Mouse (Mus musculus) cerebellum, postnatal 14 days (tissue): ENCODE results near the gene Igsf6.
"Not testable (repeated sequence)": the region's sequence is repeated elsewhere in the genome, so short reads cannot be mapped to it uniquely, and the experiment has no call there.

Experiments used
- DNase-seq, 2 experiments: peaks; one replicate each; pipeline ENCODE4 v3.0.0; 2021; ENCODE audit warnings: mixed read lengths in 2 of 2

The Igsf6 gene

DNA sequence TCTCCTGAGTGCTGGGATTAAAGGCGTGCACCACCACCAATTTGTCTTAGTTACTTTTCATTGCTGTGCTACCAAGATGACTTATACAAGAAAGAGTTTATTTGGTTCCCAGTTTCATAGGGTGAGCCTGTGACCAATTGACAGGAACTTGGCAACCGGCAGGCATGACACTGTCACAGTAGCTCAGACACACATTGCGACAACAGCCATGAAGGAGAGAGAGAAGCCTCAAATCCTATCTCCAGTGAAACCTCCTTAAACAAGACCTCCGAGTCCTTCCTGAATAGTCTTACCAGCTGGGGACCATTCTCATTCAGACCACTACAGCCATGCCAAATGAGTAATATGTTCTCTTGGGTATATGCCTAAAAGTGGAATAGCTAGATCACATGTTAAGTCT is 21.3 kb downstream of the Igsf6 start:
- no peak for DNase-seq

DNA sequence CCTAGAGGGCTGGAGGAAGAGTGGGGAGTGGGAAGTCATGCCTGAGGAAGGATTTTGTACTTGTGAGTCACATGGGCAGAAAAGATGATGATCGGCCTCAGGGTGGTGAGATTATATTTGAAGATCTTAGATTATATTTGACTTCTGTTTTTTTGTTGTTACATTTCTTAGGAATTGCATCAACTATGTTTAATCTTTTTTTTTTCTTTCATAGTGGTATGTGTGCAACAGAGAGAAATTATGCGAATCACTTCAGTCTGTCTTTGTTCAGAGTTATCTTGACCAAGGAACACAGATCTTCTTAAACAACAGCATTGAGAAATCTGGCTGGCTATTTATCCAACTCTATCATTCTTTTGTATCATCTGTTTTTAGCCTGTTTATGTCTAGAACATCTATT is 26.7 kb downstream of the Igsf6 start:
- DNase-seq = no peak

DNA sequence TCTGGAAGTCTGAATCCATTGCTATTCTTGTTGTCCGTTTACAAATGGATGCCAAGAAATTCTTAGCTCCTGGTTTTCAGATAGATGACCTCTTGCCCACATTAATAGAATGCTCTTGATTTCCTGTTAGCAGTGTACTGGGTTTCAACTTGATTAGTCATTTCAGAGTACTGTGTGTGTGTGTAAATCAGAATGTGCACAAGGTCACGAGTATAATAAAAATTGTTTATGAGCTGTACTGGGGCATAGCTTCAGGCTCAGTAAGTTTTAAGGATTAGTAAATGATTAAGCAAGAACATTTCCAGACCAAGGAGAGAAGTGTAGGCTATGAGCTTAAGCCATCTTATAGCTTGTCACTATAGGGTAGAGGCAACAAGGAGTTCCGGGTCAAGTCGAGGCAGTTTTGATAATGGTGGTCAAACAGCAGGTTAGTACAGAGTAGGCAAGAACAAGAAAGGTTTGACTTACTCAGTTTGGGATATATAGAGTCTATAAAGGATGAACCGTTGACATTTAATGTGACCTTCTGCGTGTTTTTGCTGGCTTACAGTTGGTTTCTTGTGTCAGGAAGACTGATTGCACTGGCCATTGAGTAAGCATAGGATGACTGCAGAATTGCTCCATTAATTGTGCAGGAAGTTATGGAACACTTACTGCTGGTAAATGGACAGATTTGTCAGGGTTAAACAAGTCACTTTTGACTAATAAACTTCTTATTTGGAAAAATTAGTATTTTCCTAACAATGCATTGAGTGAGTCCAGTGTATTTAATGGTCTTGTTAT is 28.5 kb downstream of the Igsf6 start:
- DNase-seq = no peak

DNA sequence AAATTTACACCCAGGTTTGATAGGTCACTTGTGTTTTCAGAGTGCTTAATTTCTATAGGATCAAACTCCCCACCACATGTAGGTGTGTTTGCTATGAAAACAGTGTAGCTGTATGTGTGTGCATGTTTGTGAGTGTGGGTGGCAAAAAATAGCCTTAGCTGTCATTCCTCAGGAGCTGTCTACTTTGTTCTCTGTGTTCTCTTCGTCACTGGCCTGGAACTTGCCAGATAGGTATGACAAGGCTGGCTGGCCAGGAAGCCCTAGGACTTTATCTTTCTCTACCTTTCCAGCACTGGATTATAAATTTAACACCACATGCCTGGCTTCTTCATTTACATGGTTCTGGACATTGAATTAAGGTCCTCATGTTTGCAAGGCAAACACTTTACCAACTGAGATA is 30.1 kb downstream of the Igsf6 start:
- DNase-seq = no peak

DNA sequence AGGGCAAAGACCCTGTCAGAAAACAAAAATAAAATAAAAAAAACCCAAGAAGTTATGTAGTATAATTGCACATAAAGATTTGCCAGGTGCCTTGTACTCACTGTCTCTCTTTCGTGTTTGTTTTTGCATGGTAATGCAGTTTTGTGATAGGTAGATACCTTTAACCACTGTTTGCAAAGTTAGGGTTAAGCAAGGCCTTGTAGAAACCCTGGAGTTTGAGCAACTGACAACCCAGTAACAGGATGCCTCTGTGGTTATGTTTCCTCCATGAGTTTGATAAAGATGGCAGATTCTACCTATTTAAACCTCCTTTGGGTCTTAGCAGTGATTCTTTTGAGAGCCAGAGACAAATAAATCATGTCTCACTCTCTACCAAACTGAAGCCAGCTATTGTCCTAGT is 30.9 kb downstream of the Igsf6 start:
- no peak for DNase-seq

DNA sequence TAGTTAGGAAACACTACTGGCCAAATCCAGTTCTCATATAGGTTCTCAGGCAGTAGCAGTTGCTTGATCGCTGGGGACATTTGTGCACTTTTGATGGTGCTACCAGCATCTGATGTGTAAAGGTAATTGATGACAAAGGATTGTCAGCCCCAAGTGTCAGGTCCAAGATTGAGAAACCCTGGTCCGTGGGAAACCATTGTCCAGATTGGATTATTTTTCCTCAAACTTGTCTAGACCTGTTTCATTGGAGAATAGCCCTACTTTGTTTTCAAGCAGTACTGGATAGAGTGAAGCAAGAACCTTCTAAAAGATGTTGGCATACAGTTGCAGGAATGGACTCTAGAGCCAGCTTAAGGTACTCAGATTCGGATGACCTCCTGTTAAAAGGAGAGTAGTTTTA is 31.4 kb downstream of the Igsf6 start:
- DNase-seq = no peak

DNA sequence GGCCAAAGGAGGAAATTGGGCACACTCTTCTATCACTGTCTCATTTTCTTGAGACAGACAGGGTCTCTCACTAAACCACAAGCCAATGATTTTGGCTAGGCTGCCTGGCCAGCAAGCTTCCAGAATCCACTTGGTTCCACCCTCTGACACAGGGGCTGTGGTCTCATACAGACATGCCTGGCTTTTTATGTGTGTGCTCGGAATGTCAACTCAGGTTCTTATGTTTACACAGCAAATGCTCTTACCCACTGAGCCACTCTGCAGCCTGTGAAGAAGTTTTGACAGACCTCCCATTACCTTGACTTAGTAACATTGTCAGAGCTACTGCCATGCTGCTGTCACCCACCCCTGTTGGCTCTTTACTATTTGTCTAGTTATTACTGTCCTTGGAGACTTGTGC is 32.4 kb downstream of the Igsf6 start:
- no peak for DNase-seq

DNA sequence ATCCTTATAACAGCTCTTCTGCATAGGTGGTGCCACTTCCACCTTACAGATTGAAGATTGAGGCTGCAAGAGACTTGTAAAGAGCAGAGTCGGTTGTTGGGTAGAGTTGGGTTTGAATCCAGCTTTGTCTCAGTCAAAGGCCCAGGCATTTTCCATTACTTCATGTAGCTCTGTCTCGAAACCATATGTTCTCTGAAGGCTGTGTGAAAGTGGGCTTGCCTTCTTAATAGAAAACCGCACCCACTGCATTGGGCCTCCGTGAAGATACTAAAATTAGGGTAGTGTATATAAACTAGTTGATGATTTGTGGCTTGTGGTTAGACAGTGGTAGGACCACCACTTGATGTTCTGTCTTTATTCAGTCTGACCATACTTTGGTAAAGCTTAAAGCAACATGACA is 33.8 kb downstream of the Igsf6 start:
- no peak for DNase-seq

DNA sequence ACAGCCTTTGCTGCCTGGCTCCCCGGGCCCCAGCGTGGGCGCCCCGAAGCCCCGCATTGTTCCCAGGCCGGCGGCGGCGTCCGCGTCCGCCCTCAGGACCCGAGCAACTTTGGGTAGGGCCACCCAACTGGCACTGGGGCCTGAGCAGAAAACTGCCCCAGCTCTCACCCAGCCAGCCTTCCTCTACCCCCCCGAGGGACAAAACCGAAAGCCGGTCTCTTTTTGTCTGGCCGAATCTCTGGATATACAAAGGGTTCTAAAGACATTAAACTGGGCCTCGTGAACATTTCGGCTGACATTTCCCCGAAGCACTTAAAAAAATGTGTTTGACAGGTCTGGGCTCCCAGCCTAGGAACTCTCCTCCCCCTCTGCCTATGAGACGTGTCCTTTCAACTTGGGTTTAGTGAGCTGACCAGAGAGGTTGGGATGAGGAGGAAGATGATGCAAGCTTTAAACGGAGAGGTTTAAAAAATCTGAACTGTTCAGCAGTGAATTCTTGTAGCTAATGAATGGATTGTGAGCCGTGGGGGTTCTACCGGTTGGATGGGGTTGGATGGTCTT is 39.1 kb downstream of the Igsf6 start:
- DNase-seq = peak in 1 of 2 experiments; percentile 35

DNA sequence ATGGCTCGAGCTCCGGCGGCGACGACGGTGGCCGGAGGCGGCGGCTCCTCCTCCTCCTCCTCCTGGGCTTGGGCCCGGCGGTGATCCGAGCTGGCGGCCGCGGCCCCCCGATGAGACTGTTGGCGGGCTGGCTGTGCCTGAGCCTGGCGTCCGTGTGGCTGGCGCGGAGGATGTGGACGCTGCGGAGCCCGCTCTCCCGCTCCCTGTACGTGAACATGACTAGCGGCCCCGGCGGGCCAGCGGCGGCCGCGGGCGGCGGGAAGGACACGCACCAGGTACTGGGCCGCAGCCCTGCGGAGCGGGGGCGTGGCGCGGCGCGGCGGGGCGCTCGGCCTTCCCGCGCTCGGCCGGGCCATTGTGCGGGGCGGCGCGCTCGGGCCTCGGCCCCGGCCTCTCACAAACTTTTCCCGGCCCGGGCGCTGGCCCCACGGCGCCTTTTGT is 39.7 kb downstream of the Igsf6 start:
- no peak for DNase-seq

DNA sequence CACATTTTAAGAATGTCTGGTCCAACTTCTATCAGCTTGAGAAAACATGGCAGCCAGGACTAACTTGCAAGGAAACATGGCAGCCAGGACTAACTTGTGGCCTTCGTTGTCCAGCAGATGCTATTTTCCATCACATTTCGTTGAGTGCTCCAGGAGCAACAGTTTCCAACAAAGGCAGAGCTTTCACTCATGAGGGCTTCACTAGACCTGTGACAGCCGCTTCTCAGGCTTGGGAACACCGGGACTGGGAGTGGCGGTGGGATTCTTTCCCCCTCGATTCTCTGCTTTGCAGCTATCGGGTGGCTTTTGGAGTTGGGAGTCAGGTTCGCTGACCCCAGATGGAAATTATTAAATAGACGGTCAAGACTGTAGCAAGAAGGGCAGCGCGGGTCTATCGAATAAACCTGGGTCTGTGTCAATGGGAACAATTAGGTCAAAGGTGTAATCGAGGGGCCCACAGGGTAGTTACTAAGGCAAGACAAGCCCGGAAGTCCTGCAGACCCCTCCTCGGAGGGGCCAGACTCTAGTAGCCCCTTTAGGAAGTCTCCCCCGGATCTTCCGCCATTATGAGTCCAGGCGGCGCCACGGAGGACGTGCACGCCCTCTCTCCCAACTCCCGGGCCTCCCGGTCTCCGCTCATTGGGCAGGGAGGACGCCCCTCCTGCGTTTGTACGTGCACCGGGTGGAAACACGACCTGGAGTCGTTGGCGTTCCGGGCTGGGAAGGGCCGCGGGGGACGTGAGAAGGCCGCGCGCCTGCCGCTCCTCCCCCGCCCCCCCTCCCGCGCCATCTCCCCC is 40.3 kb downstream of the Igsf6 start, which contains the start of gene Mettl9:
Mettl9 (plus strand) TSS at position 590 of the 797 bp plus-strand sequence.
- peak; percentile 98 for DNase-seq

DNA sequence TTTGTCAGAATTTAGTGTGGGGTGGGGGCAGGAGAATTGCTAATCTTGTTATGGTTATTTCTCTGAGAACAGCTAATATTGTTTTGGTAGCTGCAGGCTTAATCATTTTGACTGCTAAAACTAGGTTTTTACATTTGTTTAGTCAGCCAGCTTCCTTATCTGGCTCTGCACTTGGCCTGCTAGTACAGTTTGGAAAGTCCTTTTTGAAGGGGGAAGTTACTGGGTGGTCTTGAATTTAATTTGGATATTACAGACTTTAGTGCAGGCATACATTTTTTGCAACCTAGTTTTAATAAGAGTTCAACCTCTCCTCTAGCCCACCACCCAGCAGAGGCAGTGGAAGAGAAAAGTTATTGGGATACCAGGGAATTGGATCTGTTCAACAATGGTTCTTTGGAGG is 44.4 kb downstream of the Igsf6 start:
- DNase-seq = not testable (repeated sequence)

DNA sequence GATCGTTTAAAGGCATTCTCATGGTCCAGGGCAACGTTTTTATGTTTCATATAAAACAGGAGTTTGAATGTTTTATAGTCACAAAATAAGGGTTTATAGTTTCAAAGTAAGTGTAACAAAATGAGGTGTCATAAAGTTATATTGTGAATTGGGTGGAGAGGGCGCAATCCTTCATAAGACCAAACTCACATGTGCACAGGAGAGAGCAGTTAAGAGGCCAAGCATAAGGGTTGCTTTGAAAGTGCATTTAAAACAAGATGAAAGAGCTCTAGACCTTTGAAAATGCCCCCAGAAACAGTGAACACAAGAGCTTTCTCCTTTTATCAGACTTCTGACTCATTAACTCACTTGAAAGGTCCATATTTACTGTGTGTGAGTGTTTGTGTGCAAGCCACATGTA is 48.1 kb downstream of the Igsf6 start:
- DNase-seq = no peak

DNA sequence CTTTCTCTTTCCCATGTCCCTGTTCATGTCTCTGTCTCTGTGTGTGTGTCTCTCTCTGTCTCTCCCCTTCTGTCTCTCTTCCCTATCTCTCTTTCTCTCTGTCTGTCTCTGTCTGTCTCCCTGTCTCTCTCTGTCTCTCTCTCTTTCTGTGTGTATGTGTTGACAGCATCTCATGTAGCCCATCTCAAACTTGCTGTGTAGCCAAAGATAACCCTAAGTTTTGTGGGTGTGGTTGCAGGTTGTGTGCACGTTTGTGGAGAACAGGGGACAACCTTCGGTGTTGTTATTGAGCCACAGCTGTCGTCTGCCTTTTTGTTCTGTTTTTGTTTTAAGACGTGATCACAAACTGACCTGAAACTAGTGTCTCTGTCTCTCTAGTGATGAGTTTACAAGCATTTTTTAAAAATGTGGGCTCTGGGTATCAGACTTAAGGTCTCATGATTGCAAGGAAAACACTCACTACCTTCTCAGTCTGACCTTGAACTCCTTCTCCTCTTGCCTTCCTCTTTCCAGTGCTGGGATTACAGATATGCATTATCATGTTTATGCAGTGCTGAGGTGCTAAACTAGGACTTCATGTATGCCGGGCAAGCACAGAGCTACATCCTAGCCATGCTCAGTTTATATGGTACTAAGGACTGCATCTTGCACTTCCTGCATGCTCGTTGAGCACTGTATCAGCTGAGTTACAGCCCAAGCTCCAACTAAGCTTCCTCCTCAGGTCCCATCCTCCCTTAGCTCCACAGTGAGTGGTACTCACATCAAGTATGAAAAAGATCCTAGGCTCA is 49.0 kb downstream of the Igsf6 start:
- no peak for DNase-seq

DNA sequence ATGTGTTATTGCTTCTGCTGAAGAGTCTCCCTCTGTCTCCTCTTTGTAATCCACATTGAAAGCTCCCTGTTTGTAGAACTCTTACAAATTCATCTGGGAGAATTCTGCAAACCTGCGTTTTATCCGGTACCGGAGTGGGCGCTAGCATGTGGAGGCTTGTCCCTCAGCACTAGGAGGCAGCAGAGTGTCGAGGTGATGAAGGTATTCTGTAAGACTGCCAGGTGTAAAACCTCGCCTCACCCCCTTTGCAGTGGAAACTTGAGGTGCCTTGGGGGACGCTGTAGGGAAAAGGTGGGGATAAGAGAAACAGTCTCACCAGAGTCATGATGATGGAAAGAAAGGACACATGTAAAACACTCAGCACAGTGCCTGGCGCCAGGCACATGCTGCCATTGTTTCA is 54.1 kb downstream of the Igsf6 start:
- no peak for DNase-seq

DNA sequence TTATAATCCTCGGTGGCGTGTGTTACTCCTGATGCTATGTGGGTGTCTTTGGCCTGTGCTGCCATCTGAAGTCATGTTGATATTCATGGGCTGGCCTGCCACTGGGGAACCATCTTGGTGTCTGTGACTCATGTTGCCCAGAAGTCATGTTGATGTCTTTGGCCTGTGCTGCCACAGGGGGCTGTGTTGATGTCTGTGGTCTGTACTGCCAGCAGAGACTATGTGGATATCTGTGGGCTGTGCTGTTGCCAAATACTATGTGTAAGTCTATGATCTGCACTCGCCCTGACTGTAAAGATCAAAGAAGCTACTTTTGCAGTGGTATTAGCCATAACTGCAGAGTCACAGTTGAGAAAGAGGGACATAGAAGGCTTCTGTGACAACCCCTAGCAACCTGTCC is 55.6 kb downstream of the Igsf6 start:
- DNase-seq = no peak

DNA sequence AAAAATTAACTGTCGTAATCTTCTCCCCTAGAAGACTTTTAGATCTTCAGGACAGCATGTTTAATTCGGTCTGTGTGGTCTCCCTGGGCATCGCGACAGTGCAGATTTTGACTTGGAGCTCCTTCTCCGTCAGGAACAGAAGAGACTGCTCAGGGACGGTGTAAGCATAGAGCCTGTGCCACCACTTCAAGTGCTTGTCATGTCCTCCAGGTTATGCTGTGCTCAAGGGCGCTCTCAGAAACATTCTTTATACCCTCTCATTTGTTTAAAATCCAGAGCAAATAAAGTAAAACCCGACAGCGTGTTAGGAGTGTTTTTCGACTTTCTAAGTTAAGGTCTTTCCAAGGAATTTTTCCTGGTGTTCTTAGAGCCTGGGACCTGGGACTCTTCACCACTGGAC is 59.9 kb downstream of the Igsf6 start:
- DNase-seq = no peak
